ENCODE assay signal across 10 mouse cellular contexts in the genomic region with DNA sequence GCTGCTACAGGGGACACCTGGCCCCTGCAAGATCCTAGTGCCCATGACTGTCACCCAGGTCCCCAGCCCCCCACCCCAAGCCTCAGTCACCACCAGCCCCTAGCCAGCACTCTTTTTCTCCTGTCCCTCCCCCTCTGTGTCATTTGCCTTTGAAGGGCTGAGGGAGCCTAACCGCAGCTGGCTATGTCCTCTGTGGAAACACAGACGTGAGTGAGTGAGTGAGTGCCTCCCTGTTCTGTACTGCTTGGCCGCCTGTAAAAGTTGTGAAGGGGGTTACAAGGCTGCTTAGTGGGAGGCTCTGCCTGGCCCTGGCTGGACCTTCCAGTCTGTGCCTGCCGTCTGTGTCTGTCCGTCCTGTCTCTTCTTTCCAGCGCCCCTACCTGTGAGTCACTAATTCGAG. TPM values are rescaled to one million over a fixed set of nuclear protein-coding genes. Genes with fewer than 3 reads are reported as not detected.
DNase-seq lines count a peak whose midpoint lies in the region; ATAC-seq and TF ChIP-seq lines count a peak whose summit lies in the region.
"Had no signal": no experiment of that assay in that cellular context is flagged by ENCODE, and none has a peak within 500 bp of the region (broad histone marks: within the 10 kb centered on the region; RNA-seq: fewer than 3 reads in every experiment).

No protein-coding gene starts in this region.

- H3K36me3 ChIP-seq in hindbrain, embryonic 11.5 days (ENCODE audit: control insufficient read depth, insufficient read depth, low read length): no peaks in the 10 kb centered on the region
- no peaks in the 10 kb centered on the region for H3K36me3 ChIP-seq in hindbrain, embryonic 14.5 days (replicated peaks; ENCODE audit: control insufficient read depth, insufficient read depth)
- H3K36me3 ChIP-seq in embryonic facial prominence, embryonic 12.5 days: no peaks in the 10 kb centered on the region
- no peaks in the 10 kb centered on the region for H3K36me3 ChIP-seq in liver, embryonic 12.5 days

- no peaks in the 10 kb centered on the region for H3K27me3 ChIP-seq in hindbrain, embryonic 11.5 days (ENCODE audit: control insufficient read depth, insufficient read depth, low read length)
- H3K27me3 ChIP-seq in hindbrain, embryonic 14.5 days (ENCODE audit: control insufficient read depth, insufficient read depth, low read length): no peaks in the 10 kb centered on the region
- no peaks in the 10 kb centered on the region for H3K27me3 ChIP-seq in Patski
- H3K27me3 ChIP-seq in embryonic facial prominence, embryonic 12.5 days: no peaks in the 10 kb centered on the region
- H3K27me3 ChIP-seq in liver, embryonic 12.5 days (replicated peaks): peaks cover 5% of the 10 kb centered on the region; the same call in 1 of the 2 replicates
- H3K27me3 ChIP-seq: forebrain, embryonic 13.5 days had no signal

- DNase-seq in hindbrain, embryonic 11.5 days (ENCODE audit: low spot score): no peak
- no peak for DNase-seq in hindbrain, embryonic 14.5 days (ENCODE audit: low spot score)
- peak; percentile 13 for DNase-seq in Patski (ENCODE audit: low read depth, low spot score)
- DNase-seq in retina, postnatal 1 day: no peak
- DNase-seq in MN1 (ENCODE audit: low spot score): no peak
- no peak for DNase-seq in ovary, adult 18-20 months (ENCODE audit: low spot score)
- DNase-seq: cerebellum, postnatal 36 days had no signal

- no peaks in the 10 kb centered on the region for H3K4me1 ChIP-seq in hindbrain, embryonic 11.5 days (replicated peaks; ENCODE audit: control insufficient read depth, insufficient read depth, low read length)
- H3K4me1 ChIP-seq in hindbrain, embryonic 14.5 days (replicated peaks; ENCODE audit: control insufficient read depth, insufficient read depth, low read length): no peaks in the 10 kb centered on the region
- peaks cover 5% of the 10 kb centered on the region; the same call in 1 of the 2 replicates for H3K4me1 ChIP-seq in embryonic facial prominence, embryonic 12.5 days
- H3K4me1 ChIP-seq in liver, embryonic 12.5 days: peaks cover 3% of the 10 kb centered on the region; the same call in 1 of the 2 replicates

- CTCF ChIA-PET in Patski (lab: Charles Lee): interaction anchor here (3.0 kb wide), 1 partner anchor 38 kb away, joined by 10 read pairs; no protein-coding TSS in a partner anchor

- no peak for TF ChIP-seq CTCF in Patski (IDR thresholded peaks at IDR 0.05)

- no peak for ATAC-seq in hindbrain, embryonic 11.5 days (ENCODE audit: low FRiP score)
- no peak for ATAC-seq in hindbrain, embryonic 14.5 days (ENCODE audit: low FRiP score)
- peak; percentile 32 for ATAC-seq in Patski
- no peak for ATAC-seq in embryonic facial prominence, embryonic 12.5 days (ENCODE audit: insufficient number of reproducible peaks, insufficient read depth, low FRiP score, low TSS enrichment)
- no peak; the same call in 1 of the 2 replicates for ATAC-seq in liver, embryonic 12.5 days
- ATAC-seq: forebrain, embryonic 13.5 days had no signal

- H3K9ac ChIP-seq in hindbrain, embryonic 11.5 days (ENCODE audit: low read depth, low read length): 0 out of 2 replicates have a peak overlapping the region, but pooled peaks have one; percentile 4
- H3K9ac ChIP-seq in hindbrain, embryonic 14.5 days: no peak overlapping the region
- no peak overlapping the region; the same call in 1 of the 2 replicates for H3K9ac ChIP-seq in embryonic facial prominence, embryonic 12.5 days
- H3K9ac ChIP-seq in liver, embryonic 12.5 days: no peak overlapping the region
- H3K9ac ChIP-seq: forebrain, embryonic 13.5 days had no signal

- POLR2A ChIA-PET in Patski (lab: Charles Lee): interaction anchor here (2.5 kb wide), 1 partner anchor 39 kb away, joined by 8 read pairs; no protein-coding TSS in a partner anchor

- in situ Hi-C loops in Patski (cut with MboI; ENCODE audit: low pct_unique_long_range_greater_than_20kb): no loop called here

- no peaks in the 10 kb centered on the region for H3K9me3 ChIP-seq in hindbrain, embryonic 11.5 days (ENCODE audit: control insufficient read depth, low read length)
- H3K9me3 ChIP-seq in hindbrain, embryonic 14.5 days (ENCODE audit: control insufficient read depth, low read length): no peaks in the 10 kb centered on the region
- H3K9me3 ChIP-seq in embryonic facial prominence, embryonic 12.5 days: no peaks in the 10 kb centered on the region
- no peaks in the 10 kb centered on the region for H3K9me3 ChIP-seq in liver, embryonic 12.5 days (replicated peaks)
- H3K9me3 ChIP-seq: forebrain, embryonic 13.5 days had no signal

- no peak overlapping the region for H3K27ac ChIP-seq in hindbrain, embryonic 11.5 days (ENCODE audit: low read depth, low read length)
- H3K27ac ChIP-seq in hindbrain, embryonic 14.5 days: no peak overlapping the region
- H3K27ac ChIP-seq in embryonic facial prominence, embryonic 12.5 days: 0 out of 2 replicates have a peak overlapping the region, but pooled peaks have one; percentile 30
- H3K27ac ChIP-seq in liver, embryonic 12.5 days: peak overlapping the region; percentile 70
- H3K27ac ChIP-seq: forebrain, embryonic 13.5 days had no signal

- no peak overlapping the region; the same call in 1 of the 2 replicates for H3K4me2 ChIP-seq in hindbrain, embryonic 11.5 days (replicated peaks; ENCODE audit: low read depth, low read length)
- no peak overlapping the region for H3K4me2 ChIP-seq in hindbrain, embryonic 14.5 days (replicated peaks)
- no peak overlapping the region for H3K4me2 ChIP-seq in embryonic facial prominence, embryonic 12.5 days (replicated peaks)
- H3K4me2 ChIP-seq in liver, embryonic 12.5 days: no peak overlapping the region
- H3K4me2 ChIP-seq: forebrain, embryonic 13.5 days had no signal

- no peak overlapping the region for H3K4me3 ChIP-seq in hindbrain, embryonic 11.5 days (ENCODE audit: low read depth, low read length)
- H3K4me3 ChIP-seq in hindbrain, embryonic 14.5 days (replicated peaks; ENCODE audit: low read length): no peak overlapping the region
- H3K4me3 ChIP-seq in embryonic facial prominence, embryonic 12.5 days: no peak overlapping the region
- no peak overlapping the region for H3K4me3 ChIP-seq in liver, embryonic 12.5 days
- H3K4me3 ChIP-seq: forebrain, embryonic 13.5 days had no signal

- 46% methylated on average over 7 of the region's 7 CpGs for WGBS in hindbrain, embryonic 11.5 days
- 51% methylated on average over 7 of the region's 7 CpGs for WGBS in hindbrain, embryonic 14.5 days
- 60% methylated on average over 7 of the region's 7 CpGs for WGBS in embryonic facial prominence, embryonic 12.5 days
- 58% methylated on average over 7 of the region's 7 CpGs for WGBS in liver, embryonic 12.5 days (ENCODE audit: insufficient replicate concordance)

RNA-seq across cellular contexts. Expression of gene Iffo2, which starts 5.4 kb away (rescaled TPM):
- 3.3 and 4.8 TPM in 2 replicates for polyA plus RNA-seq in hindbrain, embryonic 11.5 days (2014; fragmentation: Nextera tagmentation; extraction: Ambion mirVana)
- 5.6 and 6.0 TPM in 2 replicates for polyA plus RNA-seq in hindbrain, embryonic 14.5 days (2014; fragmentation: Nextera tagmentation; extraction: Ambion mirVana)
- polyA plus RNA-seq in Patski (2021): 15.5 TPM
- polyA plus RNA-seq in embryonic facial prominence, embryonic 12.5 days (2016; fragmentation: Nextera tagmentation; extraction: Ambion mirVana): 6.1 and 6.4 TPM in 2 replicates
- polyA plus RNA-seq in liver, embryonic 12.5 days (2016; fragmentation: Nextera tagmentation; extraction: Ambion mirVana): 1.8 and 2.3 TPM in 2 replicates

Comparison
In these comparisons a context has a peak if more than half of its experiments do, and no peak if none do; other contexts are left out.
1. H3K27ac ChIP-seq: peak in embryonic facial prominence, embryonic 12.5 days (single experiment) and liver, embryonic 12.5 days (single experiment); none in hindbrain, embryonic 11.5 days (single experiment) and hindbrain, embryonic 14.5 days (single experiment).